Comparison of ENCODE assay signal across 20 mouse cellular contexts in the genomic region with DNA sequence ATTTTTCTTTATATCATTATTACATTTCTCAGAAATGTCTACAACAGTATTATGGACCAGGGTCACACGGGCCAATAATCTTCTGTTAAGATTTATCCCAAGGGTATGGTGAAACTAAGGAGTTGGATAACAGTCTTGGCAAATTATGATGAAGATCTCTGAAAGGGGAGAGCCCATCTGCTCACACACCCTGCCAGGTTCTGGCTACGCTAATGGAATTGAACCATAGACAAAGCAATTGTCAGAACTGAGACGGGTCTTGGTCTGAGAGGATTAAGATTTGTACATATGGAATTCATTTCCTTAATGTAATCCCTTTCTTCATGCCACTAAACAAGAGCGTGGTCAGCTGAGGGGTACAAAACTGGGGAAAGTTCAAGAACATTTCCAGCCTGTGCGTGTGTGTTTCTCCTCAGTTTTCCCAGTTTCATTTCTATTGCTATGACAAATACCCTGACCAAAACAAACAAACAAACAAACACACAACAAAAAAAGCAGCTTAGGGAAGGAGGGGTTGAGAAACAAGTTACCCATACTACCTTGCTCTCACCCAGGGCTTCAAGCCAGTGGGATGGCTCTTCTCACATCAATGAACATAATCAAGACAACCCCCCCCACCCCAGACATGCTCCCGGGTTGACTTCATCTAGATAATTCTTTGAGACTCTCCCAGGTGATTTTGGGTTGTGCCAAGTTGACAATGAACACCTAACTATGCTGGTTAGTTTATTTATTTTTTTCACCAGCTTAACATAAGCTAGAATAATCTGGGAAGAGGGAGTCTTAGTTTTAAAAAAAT.
A peak's percentile ranks its signal among the peaks of the same experiment; 100 is the strongest.
DNase-seq lines count a peak whose midpoint lies in the region; ATAC-seq lines count a peak whose summit lies in the region.
"Had no signal": no experiment of that assay in that cellular context is flagged by ENCODE, and none has a peak within 500 bp of the region (broad histone marks: within the 10 kb centered on the region; RNA-seq: fewer than 3 reads in every experiment).

No protein-coding gene starts in this region.

- 44% methylated on average over 6 of the region's 6 CpGs for WGBS in midbrain, embryonic 12.5 days
- WGBS in midbrain, embryonic 13.5 days: 46% methylated on average over 6 of the region's 6 CpGs
- WGBS in forebrain, embryonic 13.5 days: 77% methylated on average over 6 of the region's 6 CpGs

- no peaks in the 10 kb centered on the region for H3K36me3 ChIP-seq in midbrain, embryonic 12.5 days
- no peaks in the 10 kb centered on the region for H3K36me3 ChIP-seq in midbrain, embryonic 13.5 days
- no peaks in the 10 kb centered on the region for H3K36me3 ChIP-seq in forebrain, embryonic 13.5 days (ENCODE audit: poor library complexity, severe bottlenecking)
- H3K36me3 ChIP-seq: embryonic facial prominence, embryonic 13.5 days; heart, embryonic 12.5 days; hindbrain, embryonic 15.5 days had no signal

- H3K4me1 ChIP-seq in midbrain, embryonic 12.5 days: peaks cover 26% of the 10 kb centered on the region
- H3K4me1 ChIP-seq in midbrain, embryonic 13.5 days (replicated peaks): peaks cover 30% of the 10 kb centered on the region
- peaks cover 25% of the 10 kb centered on the region for H3K4me1 ChIP-seq in forebrain, embryonic 13.5 days

- no peak for ATAC-seq in cerebellum, adult (ENCODE audit: insufficient number of reproducible peaks, low FRiP score, low TSS enrichment)
- peak; percentile 23; the same call in 1 of the 2 replicates for ATAC-seq in midbrain, embryonic 12.5 days (ENCODE audit: low FRiP score, low read depth)
- no peak for ATAC-seq in midbrain, embryonic 13.5 days
- no peak for ATAC-seq in forebrain, embryonic 13.5 days
- ATAC-seq: forebrain, embryonic 14.5 days; inflammation-experienced regulatory T-cells, adult 6 months had no signal

- no peak overlapping the region for H3K27ac ChIP-seq in midbrain, embryonic 12.5 days (replicated peaks)
- H3K27ac ChIP-seq in midbrain, embryonic 13.5 days: no peak overlapping the region
- no peak overlapping the region for H3K27ac ChIP-seq in forebrain, embryonic 13.5 days
- H3K27ac ChIP-seq: embryonic facial prominence, embryonic 13.5 days; gastrocnemius, adult 2 months; hindbrain, embryonic 15.5 days had no signal

- peak; percentile 60 to 69 for DNase-seq in cerebellum, postnatal 14 days
- peak; percentile 28 for DNase-seq in NIH3T3 (ENCODE audit: low read depth)
- DNase-seq in testis, postnatal 10 days (ENCODE audit: low spot score): no peak
- DNase-seq: adrenal gland, adult 8-10 months; adrenal gland, postnatal 36 days; cerebellum, adult 11-12 months; cerebellum, adult 9-10 months; embryo, embryonic 11 days; gastrocnemius, adult 2 months; gastrocnemius, postnatal 25 days had no signal

- H3K9ac ChIP-seq in midbrain, embryonic 12.5 days (replicated peaks): no peak overlapping the region
- no peak overlapping the region for H3K9ac ChIP-seq in midbrain, embryonic 13.5 days (replicated peaks)
- H3K9ac ChIP-seq in forebrain, embryonic 13.5 days: no peak overlapping the region
- H3K9ac ChIP-seq: embryonic facial prominence, embryonic 13.5 days; heart, embryonic 12.5 days; hindbrain, embryonic 15.5 days had no signal

- H3K4me3 ChIP-seq in midbrain, embryonic 12.5 days: no peak overlapping the region
- no peak overlapping the region for H3K4me3 ChIP-seq in midbrain, embryonic 13.5 days (replicated peaks)
- no peak overlapping the region for H3K4me3 ChIP-seq in forebrain, embryonic 13.5 days
- H3K4me3 ChIP-seq: embryonic facial prominence, embryonic 13.5 days; gastrocnemius, adult 2 months; heart, embryonic 12.5 days; hindbrain, embryonic 15.5 days had no signal

- H3K9me3 ChIP-seq in midbrain, embryonic 12.5 days: peaks cover 2% of the 10 kb centered on the region; the same call in 1 of the 2 replicates
- H3K9me3 ChIP-seq in midbrain, embryonic 13.5 days: no peaks in the 10 kb centered on the region
- no peaks in the 10 kb centered on the region for H3K9me3 ChIP-seq in forebrain, embryonic 13.5 days (replicated peaks)
- H3K9me3 ChIP-seq: hindbrain, embryonic 15.5 days had no signal

- H3K27me3 ChIP-seq in midbrain, embryonic 12.5 days: peaks cover 22% of the 10 kb centered on the region; the same call in 1 of the 2 replicates
- peaks cover 7% of the 10 kb centered on the region for H3K27me3 ChIP-seq in midbrain, embryonic 13.5 days
- no peaks in the 10 kb centered on the region for H3K27me3 ChIP-seq in forebrain, embryonic 13.5 days
- H3K27me3 ChIP-seq: CH12.LX; embryonic facial prominence, embryonic 13.5 days; heart, embryonic 12.5 days; hindbrain, embryonic 15.5 days had no signal

- H3K4me2 ChIP-seq in midbrain, embryonic 12.5 days (replicated peaks): no peak overlapping the region
- H3K4me2 ChIP-seq in midbrain, embryonic 13.5 days (replicated peaks): no peak overlapping the region
- H3K4me2 ChIP-seq in forebrain, embryonic 13.5 days: no peak overlapping the region
- H3K4me2 ChIP-seq: embryonic facial prominence, embryonic 13.5 days; heart, embryonic 12.5 days; hindbrain, embryonic 15.5 days had no signal
